Mouse (Mus musculus): Measurements from ENCODE around the gene Cracr2a.

The Cracr2a gene

DNA sequence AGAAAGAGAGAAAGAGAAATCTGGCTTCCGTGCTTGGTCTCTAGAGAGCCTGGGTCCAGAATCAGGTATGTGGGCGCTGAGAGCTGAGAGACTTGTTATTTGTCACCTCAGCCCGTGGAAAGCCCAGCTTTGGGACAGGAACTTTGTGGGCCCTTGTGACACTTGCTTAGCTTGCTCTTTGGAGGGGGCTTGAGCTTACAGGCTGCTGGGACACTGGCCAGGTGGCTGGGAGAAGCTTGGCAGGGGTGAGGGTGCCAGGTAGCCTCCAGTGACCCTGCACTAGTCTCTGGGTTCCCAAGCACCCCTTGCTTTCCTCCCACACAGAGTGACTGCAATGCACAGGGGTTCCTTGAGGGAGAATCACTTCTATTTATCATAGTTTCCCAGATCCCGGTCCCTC is 2.4 kb downstream of the Cracr2a start:
- DNase-seq (ENCODE audit: inconsistent age in 2 of 2, low spot score in 1 of 2), result no peak

DNA sequence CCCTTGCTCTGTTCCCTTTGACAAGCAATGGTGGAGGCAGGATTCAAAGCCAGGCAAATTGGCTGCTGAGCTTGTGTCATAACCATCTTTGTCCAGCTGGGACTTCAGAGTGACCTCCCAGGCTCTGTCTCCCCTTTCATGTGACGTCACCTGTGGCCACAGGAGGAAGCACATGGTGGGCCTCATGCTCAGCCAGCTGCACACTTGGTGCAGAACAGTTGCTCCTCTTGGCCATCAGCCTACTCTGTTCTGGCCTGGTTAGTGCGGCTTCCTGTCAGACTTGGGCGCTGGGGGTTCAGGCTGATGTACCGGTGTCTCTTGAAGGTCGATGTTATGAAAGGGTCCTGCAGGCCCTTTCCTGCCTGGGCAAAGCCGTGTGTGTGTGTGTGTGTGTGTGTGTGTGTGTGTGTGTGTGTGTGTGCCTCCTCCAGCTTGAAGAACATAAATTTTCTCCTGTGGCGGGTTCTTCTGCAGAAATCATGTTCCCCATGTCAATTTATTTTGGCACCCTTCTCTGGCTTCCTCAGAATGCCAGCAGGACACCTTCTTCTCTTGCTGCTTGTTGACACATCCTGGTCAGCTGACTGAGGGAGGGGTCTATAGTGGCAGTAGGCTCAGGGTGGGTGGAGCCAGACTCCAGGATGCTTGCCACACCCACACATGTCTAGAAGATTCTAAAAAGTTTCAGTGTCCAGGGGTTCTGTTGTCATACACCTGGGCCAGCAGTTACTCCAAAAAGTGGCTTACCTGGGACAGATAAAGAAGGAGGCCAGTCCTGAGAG is 5.0 kb downstream of the Cracr2a start:
- DNase-seq (ENCODE audit: inconsistent age in 2 of 2, low spot score in 1 of 2), result peak in 1 of 2 experiments; percentile 17

DNA sequence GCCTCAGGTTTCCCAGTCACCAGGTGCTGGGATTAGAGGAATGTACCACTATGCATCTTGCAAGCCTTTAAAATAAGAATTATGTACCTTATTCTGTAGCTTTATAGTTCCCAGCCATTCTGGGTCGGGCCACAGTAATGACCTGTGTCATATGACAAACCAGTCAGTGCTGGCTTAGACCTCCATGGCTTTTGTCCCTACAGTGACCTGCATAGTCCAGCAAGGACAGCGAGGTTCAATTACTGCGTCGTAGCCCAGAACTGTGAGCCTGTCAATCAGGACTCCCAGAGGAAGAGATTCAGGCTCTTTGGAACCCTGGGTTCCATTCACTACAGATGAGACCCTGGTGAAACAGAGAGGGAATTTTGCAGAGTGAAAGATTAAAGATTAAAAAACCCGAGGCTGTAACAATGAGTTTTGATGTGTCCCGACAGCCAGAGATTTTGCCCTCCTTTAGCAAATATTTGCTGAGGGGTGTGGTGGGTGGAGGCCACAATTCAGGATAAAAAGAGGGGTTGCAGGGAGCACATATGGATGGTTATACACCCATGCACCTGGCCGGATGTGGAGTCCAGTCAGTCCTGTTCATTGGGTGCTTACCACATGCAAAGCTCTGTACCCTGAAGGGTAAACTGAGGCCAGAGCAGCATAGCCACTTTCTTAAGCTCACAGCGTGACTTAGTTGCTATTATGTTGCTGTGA is 10.9 kb downstream of the Cracr2a start:
- DNase-seq (ENCODE audit: inconsistent age in 2 of 2, low spot score in 1 of 2), result no peak

DNA sequence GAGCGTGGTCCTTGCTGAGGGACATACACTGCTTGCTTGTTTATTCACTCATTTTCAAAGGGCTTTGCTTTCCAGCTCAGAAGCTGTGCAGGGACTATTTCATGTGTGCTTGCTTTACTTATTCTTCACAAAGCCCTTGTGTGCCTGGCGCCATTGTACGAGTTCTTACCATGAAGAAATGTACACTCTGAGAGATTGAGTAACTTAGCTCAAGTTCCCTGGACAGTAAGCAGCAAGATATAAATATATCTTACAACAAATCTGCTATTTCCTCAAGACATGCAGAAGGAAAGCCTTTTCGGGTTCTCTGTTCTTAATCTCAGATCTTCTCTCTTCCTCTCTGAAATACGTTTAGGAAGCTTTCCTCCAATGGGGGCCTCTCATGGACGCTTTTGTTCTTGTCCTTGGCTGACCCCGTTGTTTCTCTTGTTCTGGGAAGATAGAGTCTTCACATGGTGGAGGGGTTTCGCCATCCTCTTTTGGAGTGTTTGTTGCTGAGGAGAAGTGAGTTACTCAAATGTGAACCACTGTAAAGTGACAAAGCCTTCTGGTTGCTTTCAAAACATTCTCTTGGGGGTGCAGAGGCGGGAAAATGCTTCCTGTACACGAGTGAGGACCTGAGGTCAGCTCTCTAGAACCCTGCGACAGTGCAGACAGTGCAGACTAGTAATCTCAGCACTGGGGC is 12.8 kb downstream of the Cracr2a start:
- DNase-seq (ENCODE audit: inconsistent age in 2 of 2, low spot score in 1 of 2), result no peak

DNA sequence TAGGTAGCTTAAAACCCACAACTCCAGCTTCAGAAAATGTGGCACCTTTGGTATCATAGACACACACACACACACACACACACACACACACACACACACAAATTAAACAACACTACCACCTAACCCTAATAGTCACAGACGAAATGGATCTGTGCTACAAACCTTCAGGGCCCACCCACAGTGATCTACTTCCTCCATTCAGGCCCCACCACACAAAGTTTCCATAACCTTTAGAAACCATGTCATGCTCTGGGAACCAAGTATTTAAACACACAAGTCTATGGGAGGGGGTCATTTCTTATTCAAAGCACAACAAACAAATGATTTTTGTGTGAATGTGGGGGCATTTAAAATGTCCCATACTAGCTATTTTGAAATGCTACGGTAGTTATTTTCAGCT is 14.1 kb downstream of the Cracr2a start:
- DNase-seq (ENCODE audit: inconsistent age in 2 of 2, low spot score in 1 of 2), result no peak

DNA sequence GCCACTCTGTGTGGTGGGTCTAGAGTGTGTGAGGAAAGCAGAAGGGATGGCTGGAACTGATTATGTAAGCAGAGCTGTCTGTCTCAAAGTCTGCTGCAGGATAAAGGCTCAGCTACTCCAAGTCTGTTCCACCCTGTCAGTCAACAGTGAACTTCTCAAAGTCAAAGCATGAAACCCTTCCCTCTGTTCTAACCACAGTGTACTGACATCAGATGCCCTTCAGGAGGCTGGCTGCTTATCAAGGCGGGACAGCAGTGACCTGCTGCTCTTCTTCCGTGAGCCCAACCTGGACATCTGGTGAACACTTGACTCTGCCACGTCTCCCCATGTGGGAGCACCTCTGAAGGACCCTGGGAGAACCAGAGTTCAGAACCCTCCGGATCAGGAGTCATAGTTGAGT is 16.6 kb downstream of the Cracr2a start:
- DNase-seq (ENCODE audit: inconsistent age in 2 of 2, low spot score in 1 of 2), result no peak

DNA sequence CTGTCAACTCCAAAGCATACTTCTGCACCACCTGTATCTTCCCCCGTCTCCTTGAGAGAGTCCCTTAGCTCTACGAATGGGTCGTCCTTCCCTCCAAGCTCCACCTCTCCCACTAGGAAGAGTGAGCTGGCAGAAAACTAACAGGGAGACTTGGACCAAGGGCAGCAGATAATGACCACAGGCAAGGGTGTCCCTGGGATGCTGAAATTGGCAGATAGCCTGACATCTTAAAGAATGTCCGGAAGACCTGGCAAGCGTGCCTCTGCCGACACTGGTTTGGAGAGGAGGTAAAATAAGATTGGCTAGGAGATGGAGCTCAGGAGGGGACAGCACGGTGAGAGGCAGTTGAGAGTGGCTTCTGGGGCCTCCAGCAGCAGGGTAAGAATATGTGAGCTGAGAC is 17.2 kb downstream of the Cracr2a start:
- DNase-seq (ENCODE audit: inconsistent age in 2 of 2, low spot score in 1 of 2), result peak; percentile 25 to 76

DNA sequence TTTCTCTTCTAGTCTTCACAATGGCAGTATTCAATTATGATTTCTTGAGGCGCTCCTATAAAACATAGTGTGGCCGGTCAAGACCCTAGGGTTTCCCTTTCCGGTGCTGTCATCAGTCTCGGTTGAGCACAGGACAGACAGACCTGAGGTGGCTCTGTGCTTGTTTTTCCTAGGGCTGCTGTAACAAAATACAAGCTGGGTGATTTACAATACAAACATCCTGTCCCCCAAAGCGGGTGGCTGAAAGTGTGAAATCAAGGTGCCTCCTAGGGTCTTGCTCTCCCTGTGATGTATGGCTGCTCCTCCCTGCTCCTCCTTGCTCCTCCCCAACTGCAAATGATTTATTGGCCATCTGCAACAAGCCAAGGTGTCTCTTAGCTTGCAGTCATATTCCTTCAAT is 17.7 kb downstream of the Cracr2a start:
- DNase-seq (ENCODE audit: inconsistent age in 2 of 2, low spot score in 1 of 2), result no peak

DNA sequence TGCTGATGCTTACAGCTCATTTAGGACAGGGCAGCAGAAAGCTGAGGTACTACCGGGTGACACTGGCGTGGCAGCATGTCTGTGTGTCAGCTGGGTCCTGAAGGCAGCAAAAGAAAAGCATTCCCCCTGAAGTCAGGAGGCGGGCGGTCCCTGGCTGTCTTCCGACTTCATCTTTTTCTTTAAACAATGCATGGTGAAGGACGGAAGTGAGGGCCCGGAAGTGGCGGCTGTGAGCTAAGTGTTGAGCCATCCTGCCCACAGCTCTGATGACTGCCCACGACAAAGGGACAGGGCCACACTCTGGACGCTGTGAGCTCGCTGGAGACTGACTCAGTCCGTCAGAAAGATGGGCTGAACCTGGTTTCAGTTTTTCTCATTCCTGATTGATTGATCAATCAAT is 20.8 kb downstream of the Cracr2a start:
- DNase-seq (ENCODE audit: inconsistent age in 2 of 2, low spot score in 1 of 2), result peak in 1 of 2 experiments; percentile 26

DNA sequence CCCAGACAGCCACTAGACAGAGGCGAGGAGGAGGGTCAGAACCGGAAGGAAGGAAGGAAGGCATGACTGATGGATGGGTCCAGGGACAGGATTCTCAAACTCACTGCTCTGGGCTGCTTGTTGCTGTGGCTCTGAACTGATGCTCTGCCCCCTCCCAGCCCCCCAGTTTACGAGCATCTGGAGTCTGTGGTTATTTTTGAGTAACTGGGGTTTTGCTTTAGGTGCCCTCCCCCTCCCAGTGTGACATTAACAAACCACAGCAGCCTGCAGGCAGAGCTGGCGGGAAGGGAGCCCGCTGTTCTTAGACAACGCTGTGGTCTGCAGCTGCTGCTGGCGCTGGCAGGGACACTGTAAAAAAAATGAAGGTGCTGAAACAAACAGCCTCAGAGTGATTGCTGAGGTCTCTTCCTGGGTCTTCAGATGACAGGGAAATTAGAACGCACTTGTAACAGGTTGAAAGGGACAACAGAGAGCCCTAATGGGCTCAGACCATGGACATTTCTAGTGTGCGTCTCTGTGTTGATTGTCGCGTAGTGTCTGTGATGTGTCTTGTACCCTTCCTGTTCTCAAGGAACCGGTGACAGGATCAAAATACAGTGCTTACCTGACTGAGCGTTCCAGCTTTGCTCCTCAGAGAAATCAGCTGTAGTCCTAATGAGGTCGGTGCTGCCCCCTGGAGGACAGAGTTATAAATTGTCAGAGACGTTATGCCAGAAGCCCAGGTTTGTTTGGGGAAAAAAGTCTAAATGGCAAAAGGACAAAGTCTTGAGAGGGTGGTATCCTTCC is 21.4 kb downstream of the Cracr2a start:
- peak; percentile 71 to 93 for DNase-seq (ENCODE audit: inconsistent age in 2 of 2, low spot score in 1 of 2)

DNA sequence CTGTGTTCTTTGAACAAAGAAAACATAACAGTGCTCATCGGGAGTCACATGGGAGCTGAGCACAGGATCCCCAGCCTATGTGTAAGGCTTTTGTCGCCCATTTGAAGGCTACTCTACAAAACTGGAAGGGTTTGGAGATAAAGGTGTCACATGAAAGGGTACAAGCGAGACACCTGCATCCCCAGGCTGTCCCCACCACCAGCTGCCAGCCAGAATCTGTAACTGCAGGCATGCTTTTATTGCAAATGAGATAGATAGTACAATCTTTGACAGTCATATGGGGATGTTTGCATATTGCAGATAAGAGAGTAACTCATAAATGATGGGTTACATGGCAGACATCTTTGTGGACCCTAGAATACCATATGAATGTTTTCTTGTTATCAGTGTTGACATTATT is 30.3 kb downstream of the Cracr2a start:
- DNase-seq (ENCODE audit: inconsistent age in 2 of 2, low spot score in 1 of 2), result no peak

DNA sequence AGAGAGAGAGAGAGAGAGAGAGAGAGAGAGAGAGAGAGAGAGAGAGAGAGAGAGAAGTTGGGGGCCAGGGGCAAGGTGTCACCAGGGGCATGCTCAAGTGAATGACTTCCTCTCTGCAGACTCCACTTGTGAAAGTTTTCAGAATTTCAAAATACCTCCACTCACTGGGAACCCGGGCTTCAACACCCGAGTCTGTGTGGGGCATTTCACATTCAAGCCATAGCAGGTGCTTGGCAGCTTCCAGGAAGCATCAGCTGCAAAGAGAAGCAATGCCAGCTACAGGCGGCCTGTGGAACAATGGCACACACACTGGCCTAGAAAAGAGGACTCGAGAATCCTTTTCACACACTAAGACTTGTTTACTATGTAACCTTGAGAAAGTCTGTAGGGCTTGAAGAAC is 32.3 kb downstream of the Cracr2a start:
- no peak for DNase-seq (ENCODE audit: inconsistent age in 2 of 2, low spot score in 1 of 2)

DNA sequence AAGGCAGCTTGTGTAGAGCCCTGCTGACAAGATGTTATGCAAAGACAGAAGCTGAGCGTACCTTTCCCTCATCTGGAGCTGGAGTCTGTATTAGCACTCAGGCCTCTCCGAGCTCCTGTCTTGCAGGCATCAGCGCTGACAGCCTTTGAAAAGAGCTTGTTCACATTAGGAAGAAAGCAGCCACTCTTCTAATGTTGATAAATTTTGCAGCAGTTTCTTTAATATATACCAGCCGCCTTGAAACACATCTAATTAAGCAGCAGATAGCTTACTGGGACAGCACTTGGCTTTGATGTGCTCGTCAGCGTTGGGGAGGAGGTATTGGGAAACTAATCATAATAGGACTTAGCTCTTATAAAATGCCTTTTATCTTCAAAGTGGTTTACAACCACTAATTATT is 38.1 kb downstream of the Cracr2a start:
- no peak for DNase-seq (ENCODE audit: inconsistent age in 2 of 2, low spot score in 1 of 2)

DNA sequence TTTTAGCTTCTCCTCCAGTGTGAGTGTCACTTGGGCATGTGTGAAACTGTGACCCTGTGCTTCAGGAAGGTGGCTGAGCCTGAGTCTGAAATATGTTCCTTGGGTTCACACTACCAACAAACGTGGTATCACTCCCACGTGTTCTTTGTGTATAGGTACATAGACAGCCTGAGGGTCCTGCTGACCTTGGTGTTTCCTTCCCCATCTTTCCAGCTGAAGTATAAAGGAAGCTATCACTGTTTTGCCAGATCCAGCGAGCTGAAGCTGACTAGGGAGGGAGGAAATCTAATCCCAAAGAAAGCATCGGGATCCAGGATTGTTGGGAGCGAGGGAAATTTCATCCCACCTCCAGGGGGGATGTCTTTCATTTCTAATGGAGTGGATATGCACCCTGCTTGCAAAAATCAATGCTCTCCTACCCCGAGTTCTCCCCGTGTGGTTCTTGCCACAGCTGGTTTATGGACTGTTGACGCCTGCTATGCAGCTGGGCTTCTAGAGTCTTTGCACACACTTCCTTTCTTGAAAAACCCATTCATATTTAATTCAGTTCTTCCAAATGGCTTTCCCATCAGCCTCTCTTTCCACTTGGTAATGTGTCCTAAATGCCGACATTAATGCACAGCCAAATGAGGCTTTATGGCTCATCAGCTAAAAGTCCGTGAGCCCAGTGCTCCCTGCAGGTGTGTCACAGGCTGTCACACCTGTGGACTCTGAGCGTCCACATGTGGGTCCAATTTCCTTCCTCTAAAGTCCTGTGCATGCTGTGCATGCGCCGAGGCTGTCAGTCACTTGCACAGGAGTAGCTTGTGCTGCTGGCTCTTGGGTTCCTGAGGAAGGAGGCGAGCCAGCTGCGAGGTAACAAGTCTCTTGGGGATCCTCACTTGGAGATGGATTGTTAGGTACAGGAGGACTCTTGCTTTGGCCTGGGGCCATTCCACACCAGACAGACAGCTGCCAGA is 44.2 kb downstream of the Cracr2a start:
- no peak for DNase-seq (ENCODE audit: inconsistent age in 2 of 2, low spot score in 1 of 2)

DNA sequence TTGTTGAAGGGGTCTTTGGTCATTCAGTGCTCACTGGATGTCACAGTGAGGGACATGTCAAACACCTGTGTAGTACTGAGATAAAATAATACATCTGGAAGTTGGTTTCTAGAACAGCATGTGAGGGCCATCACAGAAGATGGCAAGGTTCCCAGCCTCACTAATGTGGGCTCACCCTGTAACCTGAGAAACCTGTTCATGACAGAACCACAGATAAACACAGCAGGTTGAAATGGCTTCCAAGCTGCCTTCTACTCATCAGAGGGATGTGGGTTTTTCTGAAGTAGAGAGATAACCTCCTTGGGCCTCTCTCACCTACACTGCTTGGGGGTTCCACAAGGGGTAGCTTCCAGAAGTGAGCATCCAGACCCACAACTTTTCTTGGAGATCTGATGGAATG is 48.5 kb downstream of the Cracr2a start:
- no peak for DNase-seq (ENCODE audit: inconsistent age in 2 of 2, low spot score in 1 of 2)

DNA sequence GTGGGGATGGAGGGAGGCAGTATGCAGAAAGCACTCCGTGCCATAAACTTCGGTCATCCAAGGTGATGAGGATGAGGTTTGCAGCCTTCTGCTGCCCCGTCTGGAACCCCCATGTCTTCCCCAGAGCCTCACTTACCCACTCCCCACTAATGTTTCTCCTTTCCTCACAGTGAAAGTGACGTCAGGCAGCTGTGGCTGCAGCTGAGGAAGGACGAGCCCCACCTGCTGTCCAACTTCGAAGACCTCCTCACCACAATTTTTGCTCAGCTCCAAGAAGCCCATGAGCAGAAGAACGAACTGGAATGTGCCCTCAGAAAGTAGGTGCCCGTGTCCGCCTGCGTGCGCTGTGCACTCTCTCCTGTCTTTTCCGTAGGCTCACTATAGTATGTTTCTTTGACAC is 50.1 kb downstream of the Cracr2a start:
- no peak for DNase-seq (ENCODE audit: inconsistent age in 2 of 2, low spot score in 1 of 2)

DNA sequence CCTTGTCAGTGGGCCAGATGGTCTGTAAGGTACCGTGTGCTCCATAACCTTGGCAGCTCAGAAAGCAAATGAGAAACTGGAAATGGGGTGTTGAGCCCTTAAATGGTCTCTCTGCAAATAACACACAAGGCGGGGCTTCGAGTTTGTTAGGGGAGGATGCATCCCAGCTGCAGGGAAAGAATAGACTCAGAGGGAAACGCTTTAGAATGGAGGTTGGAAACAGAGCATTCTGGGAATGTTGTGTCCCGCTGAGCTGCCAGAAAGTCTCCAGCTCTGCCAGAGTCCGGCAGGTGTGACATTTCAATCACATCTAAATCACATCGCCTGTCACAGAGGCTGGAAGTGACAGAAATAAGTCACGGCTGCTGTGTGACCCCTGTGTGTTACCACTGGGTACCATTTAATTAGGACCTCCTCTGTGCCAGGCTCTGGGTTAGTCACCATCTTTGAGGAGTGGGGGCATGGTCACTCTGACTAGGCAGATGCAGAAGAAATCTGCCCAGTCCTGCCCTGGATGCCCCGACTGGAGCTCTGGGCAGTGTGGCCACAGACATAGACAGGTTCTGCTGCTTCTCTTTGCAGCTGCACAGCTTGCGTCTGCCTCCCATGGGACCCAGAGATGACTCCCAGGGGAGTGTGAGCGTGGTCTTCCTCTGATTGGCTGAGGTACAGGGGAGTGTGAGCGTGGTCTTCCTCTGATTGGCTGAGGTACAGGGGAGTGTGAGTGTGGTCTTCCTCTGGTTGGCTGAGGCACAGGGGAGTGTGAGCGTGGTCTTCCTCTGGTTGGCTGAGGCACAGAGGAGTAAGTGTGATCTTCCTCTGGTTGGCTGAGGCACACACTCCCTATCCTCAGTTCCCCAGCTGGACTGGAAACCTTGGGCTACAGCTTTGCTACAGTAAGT is 53.2 kb downstream of the Cracr2a start:
- DNase-seq (ENCODE audit: inconsistent age in 2 of 2, low spot score in 1 of 2), result no peak

DNA sequence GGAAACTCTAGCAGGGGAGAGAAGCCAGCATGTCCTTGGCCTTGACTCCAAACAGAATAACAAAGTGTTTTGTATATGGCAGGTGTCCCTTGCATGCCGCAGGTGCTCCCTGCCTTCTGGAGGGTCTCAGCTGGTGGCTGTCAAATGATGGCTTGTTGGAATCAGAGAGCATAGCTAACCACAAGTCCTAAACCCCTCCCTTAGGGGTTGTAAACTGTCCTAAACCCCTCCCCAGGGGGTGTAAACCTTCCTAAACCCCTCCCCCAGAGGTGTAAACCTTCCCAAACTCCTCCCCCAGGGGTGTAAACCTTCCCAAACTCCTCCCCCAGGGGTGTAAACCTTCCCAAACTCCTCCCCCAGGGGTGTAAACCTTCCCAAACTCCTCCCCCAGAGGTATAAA is 55.5 kb downstream of the Cracr2a start:
- DNase-seq (ENCODE audit: inconsistent age in 2 of 2, low spot score in 1 of 2), result peak; percentile 20 to 47

Data from adrenal gland, adult (tissue).